Mouse (Mus musculus) bone marrow, adult 2 months (tissue): ENCODE data around the gene Npy1r. TPM values are rescaled to one million over a fixed set of nuclear protein-coding genes. Genes with fewer than 3 reads are reported as not detected.

Source experiments
- H3K27ac ChIP-seq: fragments of 200-500 bp; 2 replicates; pipeline ENCODE4 v1.5.1; 2012; ENCODE audit warnings: low read depth, mild to moderate bottlenecking, control low read depth, inconsistent platforms, low read length; ENCODE audit not compliant: control insufficient read depth, poor library complexity, insufficient read depth
- H3K4me1 ChIP-seq: fragments of 200-500 bp; 2 replicates; pipeline ENCODE4 v1.6.1; 2011; ENCODE audit warnings: low read length; ENCODE audit not compliant: control insufficient read depth, insufficient read depth
- H3K4me3 ChIP-seq: fragments of 200-500 bp; replicated peaks from 2 replicates; pipeline ENCODE3; 2011; ENCODE audit warnings: mild to moderate bottlenecking, low read depth, low read length, control low read depth; ENCODE audit not compliant: control insufficient read depth
- CTCF ChIP-seq: fragments of 200-500 bp; IDR thresholded peaks from 2 replicates; pipeline ENCODE4 v1.5.1; 2011; ENCODE audit warnings: low read length, control low read depth; ENCODE audit not compliant: control insufficient read depth, insufficient read depth
- POLR2A ChIP-seq: fragments of 200-500 bp; IDR thresholded peaks from 2 replicates; pipeline ENCODE4 v1.6.1; 2011; ENCODE audit warnings: low read depth, mild to moderate bottlenecking, control low read depth, low read length, borderline replicate concordance; ENCODE audit not compliant: control insufficient read depth
- WGBS: fragments of 180-500 bp; shearing (Covaris S2); methylation state at CpG from one replicate; pipeline ENCODE4 v1.1.7; 2018; 5-methylcytosine and 5-hydroxymethylcytosine counted together
- polyA plus RNA-seq: library from polyadenylated mRNA; stranded (reverse); fragments of >200 nt; gene quantifications from 2 replicates; pipeline ENCODE4 v1.2.4, GENCODE M21; 2011; ENCODE audit warnings: low replicate concordance; ENCODE audit not compliant: missing spikeins, insufficient read depth, insufficient read length

The Npy1r gene
- polyA plus RNA-seq, 1 experiment: not detected

- no peak overlapping the region for H3K27ac ChIP-seq
- WGBS: 87% methylated on average over 7 of the region's 7 CpGs
- no peaks in the 10 kb centered on the region for H3K4me1 ChIP-seq
- H3K4me3 ChIP-seq: no peak overlapping the region
- no peak for TF ChIP-seq POLR2A
- TF ChIP-seq CTCF: no peak
These were observed 17.5 kb downstream of the Npy1r start for GRCm38 (mm10) chr8:66714324-66714975.

DNA sequence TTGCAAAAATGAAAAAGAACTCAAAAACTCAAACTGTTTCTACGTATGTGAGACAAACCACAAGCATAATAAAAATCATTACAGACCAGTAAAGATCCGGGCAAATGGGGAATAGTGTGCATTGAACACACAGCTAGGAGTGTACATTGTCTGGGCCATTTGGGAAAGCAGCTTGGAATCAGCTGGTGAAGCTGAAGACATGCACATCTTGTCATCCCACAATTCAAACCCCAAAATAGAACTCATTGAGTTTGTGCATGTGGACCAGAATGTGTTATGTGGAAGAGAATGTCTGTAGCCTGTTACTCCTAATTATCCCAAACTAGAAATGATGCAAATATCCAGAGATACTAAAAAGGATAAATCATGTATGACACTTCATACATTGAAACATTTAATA is 25.8 kb downstream of the Npy1r start:
- H3K4me1 ChIP-seq: no peaks in the 10 kb centered on the region
- H3K27ac ChIP-seq: no peak overlapping the region
- 69% methylated on average over 2 of the region's 2 CpGs for WGBS
- no peak overlapping the region for H3K4me3 ChIP-seq
- TF ChIP-seq POLR2A: no peak

DNA sequence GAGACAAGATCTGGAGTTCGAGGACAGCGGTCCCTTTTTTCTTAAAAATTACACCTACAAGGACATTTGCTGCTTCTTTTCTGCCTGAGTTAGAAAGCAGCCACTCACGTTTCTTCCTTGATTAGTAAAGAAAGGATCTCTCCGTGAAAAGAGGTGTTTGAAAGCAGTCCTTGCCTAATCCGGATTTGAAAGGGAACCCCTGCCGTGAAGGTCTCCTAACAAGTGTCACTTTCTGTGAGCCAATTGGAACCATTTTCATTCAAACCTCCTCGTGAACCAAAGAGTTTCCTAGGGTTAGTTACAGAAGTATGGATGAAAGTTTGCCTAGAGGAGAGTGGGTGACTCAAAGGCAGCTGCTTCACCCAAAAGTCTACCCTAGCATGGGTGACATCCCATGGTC is 32.5 kb downstream of the Npy1r start:
- TF ChIP-seq POLR2A (no peak), CTCF (no peak)
- Histone ChIP-seq H3K4me1 (no peaks in the 10 kb centered on the region), H3K4me3 (no peak overlapping the region), H3K27ac (no peak overlapping the region)
- 49% methylated on average over 7 of the region's 7 CpGs for whole genome bisulfite sequencing

DNA sequence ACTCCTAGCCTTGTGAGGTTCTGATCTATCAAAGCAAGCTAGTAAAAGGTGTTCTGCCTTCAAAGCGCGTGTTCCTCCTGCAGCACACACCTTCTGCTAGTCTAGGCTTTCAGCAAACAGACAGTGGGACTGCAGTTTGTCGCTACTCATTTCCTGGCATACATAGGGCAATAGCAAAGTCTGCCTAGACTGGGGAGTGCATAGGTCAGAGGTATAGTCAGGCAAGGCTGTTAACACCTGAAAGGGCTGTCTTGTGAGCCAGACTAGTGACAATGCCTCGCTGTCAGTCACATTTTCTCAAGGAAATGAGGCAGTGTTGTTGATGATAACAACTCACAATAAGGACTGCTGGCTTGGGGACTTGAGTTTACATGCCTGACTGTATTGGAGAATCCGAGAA is 35.0 kb downstream of the Npy1r start:
- WGBS: 54% methylated on average over 5 of the region's 5 CpGs
- TF ChIP-seq POLR2A (no peak), CTCF (no peak)
- Histone ChIP-seq H3K4me3 (no peak overlapping the region), H3K27ac (no peak overlapping the region), H3K4me1 (no peaks in the 10 kb centered on the region)

- Histone ChIP-seq H3K4me3 (no peak overlapping the region), H3K27ac (no peak overlapping the region), H3K4me1 (no peaks in the 10 kb centered on the region)
- TF ChIP-seq CTCF: no peak
- no peak for TF ChIP-seq POLR2A
- 32% methylated on average over 1 of the region's 1 CpGs for WGBS
These were observed 45.4 kb downstream of the Npy1r start for GRCm38 (mm10) chr8:66742359-66742758.

DNA sequence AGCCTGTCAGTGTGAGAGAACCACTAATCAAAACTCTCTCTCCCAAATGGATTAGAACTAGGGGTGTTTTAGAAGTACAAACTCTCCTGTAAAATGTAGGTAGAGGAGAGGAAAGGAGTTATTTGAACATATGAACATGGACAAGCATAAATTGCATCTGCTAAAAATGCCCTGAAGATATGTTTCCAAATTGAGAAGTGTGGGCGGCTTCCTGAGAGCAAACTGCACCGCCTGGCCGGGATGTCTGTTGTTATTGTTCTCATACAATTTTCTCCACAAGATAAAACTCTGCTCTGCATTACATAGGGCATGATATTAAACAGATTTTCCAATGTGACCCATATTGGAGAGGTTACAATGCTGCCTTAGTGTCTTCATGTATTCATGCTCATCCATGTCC is 48.6 kb downstream of the Npy1r start:
- H3K4me1 ChIP-seq: no peaks in the 10 kb centered on the region
- 83% methylated on average over 3 of the region's 3 CpGs for WGBS
- H3K4me3 ChIP-seq: no peak overlapping the region
- TF ChIP-seq POLR2A (no peak), CTCF (no peak)
- no peak overlapping the region for H3K27ac ChIP-seq

- no peak for TF ChIP-seq POLR2A
- no peak for TF ChIP-seq CTCF
- no peak overlapping the region for H3K27ac ChIP-seq
- no peaks in the 10 kb centered on the region for H3K4me1 ChIP-seq
- H3K4me3 ChIP-seq: no peak overlapping the region
- 52% methylated on average over 2 of the region's 2 CpGs for WGBS
These were observed 54.6 kb downstream of the Npy1r start for GRCm38 (mm10) chr8:66751621-66752020.

GRCm38 (mm10) chr8:66756161-66756560 is 59.2 kb downstream of the Npy1r start:
- no peak for TF ChIP-seq POLR2A
- no peak for TF ChIP-seq CTCF
- H3K4me3 ChIP-seq: no peak overlapping the region
- H3K4me1 ChIP-seq: no peaks in the 10 kb centered on the region
- 79% methylated on average over 2 of the region's 2 CpGs for WGBS
- no peak overlapping the region for H3K27ac ChIP-seq

Other genes starting within 250 kb of the Npy1r start
- gene Tma16, start 210.7 kb upstream of the Npy1r start, polyA plus RNA-seq: 3.3 and 10.2 TPM in 2 replicates
- not detected in 2 replicates for gene Tktl2, start 185.4 kb upstream of the Npy1r start, polyA plus RNA-seq
- gene Npy5r, start 9.1 kb upstream of the Npy1r start, polyA plus RNA-seq: not detected in 2 replicates
- 2.3 and 6.7 TPM in 2 replicates for gene Naf1, start 163.0 kb downstream of the Npy1r start, polyA plus RNA-seq